Mouse (Mus musculus): Measurements from ENCODE around the gene Olfr1440.

Gene Olfr1440

DNA sequence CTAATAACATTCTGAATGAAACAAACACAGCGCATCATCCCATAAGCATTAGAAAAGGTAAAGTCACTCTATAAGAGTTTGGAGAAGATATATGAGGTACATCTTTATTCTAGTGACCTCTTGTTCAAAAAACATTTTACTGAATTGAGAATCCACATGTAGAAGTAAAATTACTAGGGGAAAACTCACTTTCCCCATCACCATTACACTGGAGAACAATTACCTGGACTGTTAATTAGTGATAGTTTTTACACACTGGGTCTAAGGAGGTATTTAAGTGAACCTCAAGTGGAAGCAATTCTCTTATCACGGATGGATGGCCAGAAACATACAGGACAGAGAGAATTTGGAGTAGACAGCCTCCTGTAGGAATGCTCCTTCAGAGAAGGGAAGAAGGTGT is at the start of gene Olfr1440:
Gene Olfr1440 (plus strand): TSS at position 301 of the 400 bp plus-strand sequence.
- no peak for DNase-seq (ENCODE audit: low read depth, low spot score)

DNA sequence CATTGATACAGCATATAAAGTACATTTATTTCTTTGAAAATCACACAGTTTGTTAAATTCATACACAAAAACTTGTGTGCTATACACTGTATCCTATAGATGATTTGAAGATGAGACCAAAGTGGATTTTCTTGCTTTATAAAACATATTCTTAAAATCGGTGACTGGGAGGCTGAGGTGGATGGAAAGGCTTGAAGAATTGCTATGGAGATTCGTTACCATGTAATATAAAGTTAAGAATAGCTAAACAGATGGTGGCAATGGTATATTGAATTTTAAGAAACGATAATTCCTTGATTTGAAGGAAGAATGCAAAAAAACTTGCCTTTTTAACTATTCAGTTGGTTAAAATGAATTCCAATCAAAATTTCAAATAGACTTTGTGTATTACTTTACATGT is 14.1 kb upstream of the Olfr1440 start:
- DNase-seq (ENCODE audit: low read depth, low spot score): no peak

DNA sequence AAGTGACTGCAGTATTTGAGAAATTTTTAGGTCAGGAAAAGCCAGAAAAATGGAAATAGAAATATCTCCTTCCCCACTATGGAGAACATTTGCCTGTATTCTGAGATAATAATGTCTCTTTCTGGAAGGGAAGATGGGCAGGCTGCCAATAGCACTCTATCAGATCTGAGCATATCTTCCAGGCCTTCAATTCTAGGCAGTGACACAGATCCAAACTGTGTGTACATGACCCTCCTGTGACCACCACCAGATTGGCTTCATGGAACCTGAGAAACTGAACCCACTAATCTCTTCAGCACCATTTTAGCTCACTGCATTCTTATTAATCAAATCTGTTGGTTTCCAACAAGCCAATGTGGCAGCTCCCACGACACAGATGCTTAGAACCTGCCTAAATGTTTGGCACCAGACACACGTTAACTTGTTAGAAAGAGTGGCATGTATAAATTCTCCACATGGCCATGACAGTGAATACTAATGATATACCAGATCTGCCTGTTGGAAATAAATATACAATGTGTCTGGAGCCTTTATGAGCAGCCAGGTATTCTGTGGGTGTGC is 12.5 kb upstream of the Olfr1440 start:
- DNase-seq (ENCODE audit: low read depth, low spot score): peak; percentile 36

DNA sequence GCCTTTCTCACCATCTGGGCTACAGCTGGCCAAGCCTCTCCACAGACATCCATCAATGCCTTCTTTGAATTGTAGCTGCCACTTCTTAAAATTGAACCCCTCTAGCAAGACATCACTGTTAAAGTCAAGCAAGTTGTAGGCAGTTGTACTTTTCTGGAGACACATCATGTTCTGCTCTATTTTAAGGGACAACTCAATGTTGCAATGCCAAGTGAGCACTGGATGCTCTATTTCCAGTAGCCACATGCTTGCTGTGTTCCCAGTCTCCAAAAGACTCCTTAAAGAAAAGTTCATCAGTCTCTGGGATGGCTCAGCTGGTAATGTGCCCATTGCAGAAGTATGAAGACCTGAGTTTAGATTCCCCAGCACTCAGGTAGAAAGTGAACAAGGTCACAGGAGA is 26.7 kb downstream of the Olfr1440 start:
- DNase-seq (ENCODE audit: low read depth, low spot score): no peak

DNA sequence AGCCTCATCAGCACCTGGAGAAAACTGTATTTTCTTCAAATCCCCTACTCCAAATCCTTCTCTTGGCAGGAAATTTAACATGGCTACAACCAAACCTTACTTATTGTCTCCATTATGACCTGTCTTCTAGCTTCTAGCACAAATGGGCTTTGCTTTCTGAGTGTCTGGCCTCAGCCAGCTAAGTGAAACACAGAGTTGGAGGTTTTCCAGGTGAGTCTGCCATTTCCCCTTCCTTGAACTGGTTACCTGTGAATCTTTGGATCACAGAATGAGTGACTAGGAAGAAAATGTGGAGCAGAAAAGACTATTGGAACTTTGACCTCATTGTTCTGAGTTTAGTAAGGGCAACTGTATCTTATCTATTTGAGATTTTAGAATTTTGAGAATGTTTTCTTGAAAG is 30.3 kb downstream of the Olfr1440 start, which contains the start of gene Olfr1441:
Gene Olfr1441 (plus strand): TSS at position 73 of the 400 bp plus-strand sequence.
- DNase-seq (ENCODE audit: low read depth, low spot score): no peak

DNA sequence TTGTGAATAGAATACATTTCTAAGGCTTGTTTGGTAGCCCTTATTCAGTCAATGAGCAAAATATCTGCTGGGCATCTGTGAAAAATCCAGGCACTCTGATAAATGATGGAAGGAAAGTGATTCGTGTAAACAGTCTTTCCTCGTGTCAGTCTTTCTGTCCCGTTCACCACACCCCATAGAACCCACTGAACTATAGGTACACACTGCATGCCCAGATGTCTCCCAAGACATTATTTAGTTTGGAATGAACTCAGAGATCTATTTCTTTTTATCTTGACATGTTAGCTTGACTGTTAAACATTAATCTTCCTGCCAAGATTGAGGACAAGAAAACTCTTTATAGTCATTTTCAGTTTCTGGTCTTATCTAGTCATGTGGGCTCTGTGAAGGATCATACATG is 31.2 kb downstream of the Olfr1440 start:
- DNase-seq (ENCODE audit: low read depth, low spot score): no peak

DNA sequence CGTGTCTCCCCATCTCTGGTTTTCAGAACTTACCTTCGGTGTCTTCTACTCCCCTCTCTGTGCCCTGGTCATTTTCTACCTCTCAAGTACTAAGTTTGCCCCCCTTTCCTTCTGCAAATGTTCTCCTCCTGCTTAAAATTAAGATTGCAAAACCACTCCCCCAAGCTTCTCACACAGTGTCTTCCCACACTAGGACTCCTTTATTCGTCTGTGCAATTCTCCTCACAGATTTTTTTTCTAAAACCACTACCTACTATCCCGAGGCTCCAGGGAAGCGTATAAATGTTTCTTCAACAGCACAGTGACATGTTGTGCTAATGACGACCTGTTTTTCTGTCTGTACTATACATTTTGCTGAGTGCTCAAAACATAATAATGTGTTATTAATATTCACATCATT is 33.5 kb downstream of the Olfr1440 start:
- DNase-seq (ENCODE audit: low read depth, low spot score): no peak

DNA sequence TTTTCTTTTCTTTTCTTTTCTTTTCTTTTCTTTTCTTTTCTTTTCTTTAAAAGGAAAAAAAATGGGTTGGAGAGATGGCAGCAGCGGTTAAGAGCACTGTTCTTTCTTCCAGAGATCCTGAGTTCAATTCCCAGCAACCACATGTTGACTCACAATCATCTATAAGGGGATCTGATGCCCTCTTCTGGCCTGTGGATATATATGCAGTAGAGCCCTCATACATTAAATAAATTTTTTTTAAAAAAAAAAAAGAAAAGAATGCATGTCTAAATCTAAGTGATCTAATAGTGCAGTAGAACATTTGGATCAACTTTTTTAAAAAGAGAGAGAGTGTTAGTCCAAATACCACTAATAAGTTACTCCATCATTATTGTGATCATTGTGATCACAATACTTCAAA is 34.6 kb downstream of the Olfr1440 start:
- no peak for DNase-seq (ENCODE audit: low read depth, low spot score)

DNA sequence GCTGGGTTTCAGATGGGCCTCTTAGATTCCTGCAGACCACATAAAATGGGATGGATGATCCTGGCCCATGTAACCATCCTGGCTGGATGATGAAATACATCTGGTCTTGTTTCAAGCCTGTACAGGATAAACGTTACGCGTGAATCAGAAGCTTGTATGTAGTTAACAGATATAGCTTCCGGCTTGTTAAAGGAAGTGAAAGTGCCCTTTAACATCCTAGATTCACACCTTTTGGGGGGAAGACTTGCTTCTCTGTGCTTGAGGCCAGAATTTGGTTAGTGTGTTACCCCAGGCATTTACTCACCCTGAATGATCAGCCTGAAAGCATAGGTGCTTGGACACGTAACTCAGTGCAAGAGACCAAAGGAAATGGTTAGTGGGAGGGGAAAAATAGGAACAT is 40.0 kb downstream of the Olfr1440 start:
- DNase-seq (ENCODE audit: low read depth, low spot score): no peak

DNA sequence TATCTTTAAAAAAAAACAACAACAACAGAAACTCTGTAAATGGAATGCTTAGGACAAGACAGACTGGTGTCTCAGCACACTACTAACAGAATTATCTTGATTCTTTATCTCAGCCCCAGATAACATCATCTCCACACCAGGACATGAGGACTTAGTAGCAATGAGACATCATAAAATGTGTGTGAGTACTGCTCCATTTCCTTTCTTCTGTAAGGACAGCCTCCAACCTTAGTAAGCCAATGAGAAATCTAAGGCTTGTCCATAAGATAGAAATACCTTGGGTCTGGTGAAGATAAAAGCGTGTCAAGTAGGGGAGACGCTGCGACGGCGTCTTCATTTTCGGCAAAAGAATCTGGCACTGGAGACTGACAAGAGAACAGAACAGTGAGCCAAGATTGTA is 40.5 kb downstream of the Olfr1440 start, which contains the start of gene Pfpl:
Gene Pfpl (plus strand): TSS at position 301 of the 400 bp plus-strand sequence.
- DNase-seq (ENCODE audit: low read depth, low spot score): no peak

DNA sequence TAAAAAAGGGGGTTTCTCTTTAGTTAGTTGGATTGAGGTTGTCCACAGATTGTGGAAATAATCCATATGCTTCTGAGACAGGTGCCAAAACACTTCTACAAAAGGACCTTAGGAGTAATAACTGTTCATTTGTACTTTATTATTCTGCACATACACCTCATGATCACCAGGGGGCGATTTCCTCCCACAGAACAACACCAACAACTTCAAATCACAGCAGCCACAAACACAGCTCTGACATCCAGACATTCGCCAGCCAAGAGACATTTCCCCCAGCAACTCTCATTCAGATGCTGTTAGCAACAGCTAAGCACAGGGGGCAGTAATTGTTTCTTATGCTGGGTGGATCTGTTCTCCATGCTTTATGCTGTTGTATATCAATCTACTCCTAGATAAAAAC is 46.0 kb downstream of the Olfr1440 start:
- DNase-seq (ENCODE audit: low read depth, low spot score): peak; percentile 22

DNA sequence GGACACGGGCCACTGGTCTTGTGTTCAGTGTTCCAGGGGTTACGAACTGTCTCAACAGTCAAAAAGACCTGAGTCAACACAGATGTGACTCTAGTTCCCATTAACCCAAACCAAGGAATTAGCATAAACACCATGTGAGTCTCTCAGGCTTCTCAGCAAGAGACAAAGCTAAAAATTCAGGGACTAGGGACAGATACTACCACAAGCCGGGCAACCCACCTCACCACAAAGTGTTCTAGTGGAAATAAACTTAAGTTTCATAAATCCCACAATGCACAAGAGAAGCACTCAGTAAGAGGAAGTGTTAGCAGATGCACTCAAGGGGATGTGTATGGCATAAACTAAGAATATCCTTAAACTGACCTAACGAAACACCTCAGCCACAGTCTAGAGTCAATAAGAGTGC is 47.9 kb downstream of the Olfr1440 start:
- DNase-seq (ENCODE audit: low read depth, low spot score): no peak

DNA sequence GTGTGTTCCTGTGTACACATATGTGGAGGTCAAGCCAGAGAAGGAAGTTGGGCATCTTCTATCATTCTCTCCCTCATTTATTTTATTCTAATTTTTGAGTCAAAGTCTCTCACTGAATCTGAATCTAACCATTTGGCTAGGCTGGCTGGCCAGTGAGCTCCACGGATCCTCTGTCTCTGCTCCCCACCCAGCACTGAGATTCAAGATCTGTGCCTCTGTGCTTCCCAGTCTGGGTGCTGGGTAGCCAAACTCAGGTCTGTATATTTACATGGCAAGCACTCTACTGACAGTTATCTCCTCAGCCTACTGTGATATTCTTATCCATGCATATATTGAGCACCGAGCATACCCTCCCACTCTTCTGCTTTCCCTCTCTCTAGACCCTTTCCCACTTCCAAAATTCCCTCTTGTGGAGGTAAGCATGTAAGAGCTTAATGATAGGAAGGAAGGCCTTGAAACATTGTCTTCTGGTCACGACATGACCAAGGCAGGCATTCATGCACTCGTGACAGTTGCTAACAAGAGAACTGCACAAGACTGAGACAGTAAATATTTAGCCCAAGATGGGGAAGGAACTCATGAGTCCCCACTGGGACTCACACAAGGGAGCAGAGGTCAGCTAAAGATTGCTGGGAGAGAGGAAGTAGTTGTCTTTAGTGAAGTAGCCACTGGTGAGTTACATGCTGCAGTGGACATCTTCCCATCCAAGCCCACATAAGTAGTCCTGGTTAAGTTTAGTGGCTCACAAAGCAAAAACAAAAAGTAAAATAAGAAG is 48.9 kb downstream of the Olfr1440 start:
- no peak for DNase-seq (ENCODE audit: low read depth, low spot score)

DNA sequence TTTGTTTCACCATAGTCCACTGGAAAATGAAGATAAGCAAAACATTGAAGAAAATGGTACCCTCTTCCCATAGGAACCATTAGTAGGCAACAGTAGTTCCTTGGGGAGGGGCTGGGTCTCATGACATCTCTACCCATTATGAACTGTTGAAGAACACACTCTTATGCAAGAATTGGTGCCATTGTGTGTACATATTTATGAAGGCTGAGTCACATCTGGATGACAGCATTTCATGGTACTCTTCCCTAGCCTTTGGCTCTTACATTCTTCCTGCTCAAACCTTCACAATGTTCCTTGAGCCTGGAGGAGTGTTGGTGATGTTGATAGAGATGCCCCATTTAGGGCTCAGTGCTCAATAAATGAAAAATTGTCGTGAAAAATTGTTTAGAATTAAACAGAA is 52.5 kb downstream of the Olfr1440 start:
- DNase-seq (ENCODE audit: low read depth, low spot score): no peak

DNA sequence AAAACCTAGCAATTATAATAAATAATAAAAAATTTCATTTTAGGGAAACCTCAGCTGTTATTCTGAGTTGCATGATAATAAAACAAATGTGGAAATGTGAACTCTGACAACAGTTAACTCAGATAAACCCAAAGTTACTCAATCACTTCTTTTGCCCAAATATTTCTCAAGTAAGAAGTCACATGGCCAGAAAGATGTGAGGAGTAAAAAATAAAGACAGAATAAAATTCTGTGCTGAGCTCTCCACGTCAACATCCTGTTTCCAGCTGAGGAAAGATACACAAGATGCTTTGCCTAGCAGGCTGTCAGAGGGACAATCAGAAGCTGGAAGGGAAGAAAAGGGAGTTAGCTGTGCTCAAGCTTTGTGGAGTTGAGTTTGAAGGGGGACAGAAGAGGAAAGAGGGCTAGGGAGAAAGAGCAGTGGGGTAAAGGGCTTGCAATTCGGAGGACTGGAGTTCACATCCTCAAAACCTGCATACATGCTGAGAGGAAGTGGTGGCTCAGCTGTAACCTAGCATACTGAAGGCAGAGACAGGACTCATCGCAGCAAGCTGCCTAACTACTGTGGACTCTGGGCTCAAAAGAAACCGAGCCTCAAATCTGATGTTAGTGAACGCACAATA is 53.1 kb downstream of the Olfr1440 start:
- no peak for DNase-seq (ENCODE audit: low read depth, low spot score)

DNA sequence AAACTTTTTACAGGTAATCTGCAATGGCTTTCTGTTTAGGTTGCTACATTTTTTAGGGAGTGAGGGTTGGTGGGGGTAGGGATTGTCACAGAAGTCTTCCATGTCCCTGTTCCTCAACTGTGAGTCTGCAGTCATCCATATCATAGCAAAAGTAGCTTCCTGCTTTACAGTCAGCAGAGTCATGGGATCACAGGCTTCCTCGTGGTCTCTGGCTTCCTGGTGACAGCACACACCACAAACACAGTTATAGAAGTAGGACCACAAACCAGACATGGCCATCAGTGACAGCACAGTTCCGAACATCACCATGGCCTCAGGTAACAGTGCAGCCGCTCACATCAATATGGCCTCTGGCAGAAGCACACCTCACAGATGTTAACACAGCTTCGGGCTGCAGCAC is 55.5 kb downstream of the Olfr1440 start:
- DNase-seq (ENCODE audit: low read depth, low spot score): no peak

DNA sequence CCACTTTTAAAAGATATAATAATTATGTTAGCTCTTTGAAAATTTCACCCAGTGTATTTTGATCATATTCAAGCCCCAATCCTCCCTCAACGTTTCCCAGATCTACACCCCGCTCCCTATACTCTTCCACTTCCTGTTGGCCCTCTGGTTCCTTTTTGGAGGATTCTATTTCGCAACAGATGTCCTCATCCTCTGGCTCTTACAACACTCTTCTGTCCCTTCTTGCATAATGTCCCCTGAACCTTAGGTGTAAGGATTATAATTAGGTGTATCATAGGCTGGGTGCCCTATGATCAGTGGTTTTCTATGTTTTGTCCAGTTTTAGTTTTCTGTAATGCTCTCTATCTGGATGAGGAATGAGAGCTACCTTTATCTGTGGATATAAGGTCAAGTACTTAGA is 57.9 kb downstream of the Olfr1440 start:
- DNase-seq (ENCODE audit: low read depth, low spot score): no peak
